Mouse (Mus musculus) ES-E14 (cell line): ENCODE data around the gene Gadd45b.

Experiments
- CHD2 ChIP-seq: IDR thresholded peaks from 2 replicates; pipeline ENCODE4 v1.6.1; 2014; ENCODE audit warnings: mild to moderate bottlenecking, low read depth, low read length, inconsistent platforms
- MAFK ChIP-seq: IDR thresholded peaks from 2 replicates; pipeline ENCODE4 v1.6.1; 2014; ENCODE audit warnings: mild to moderate bottlenecking, low read depth, low read length, inconsistent platforms; ENCODE audit not compliant: insufficient read depth
- ZC3H11A ChIP-seq: IDR thresholded peaks from 2 replicates; pipeline ENCODE4 v1.6.1; 2012; ENCODE audit warnings: low read depth, mild to moderate bottlenecking, inconsistent platforms, low read length, borderline replicate concordance
- ZNF384 ChIP-seq: IDR thresholded peaks from 2 replicates; pipeline ENCODE4 v1.6.1; 2012; ENCODE audit warnings: low read depth, low read length, inconsistent platforms

DNA sequence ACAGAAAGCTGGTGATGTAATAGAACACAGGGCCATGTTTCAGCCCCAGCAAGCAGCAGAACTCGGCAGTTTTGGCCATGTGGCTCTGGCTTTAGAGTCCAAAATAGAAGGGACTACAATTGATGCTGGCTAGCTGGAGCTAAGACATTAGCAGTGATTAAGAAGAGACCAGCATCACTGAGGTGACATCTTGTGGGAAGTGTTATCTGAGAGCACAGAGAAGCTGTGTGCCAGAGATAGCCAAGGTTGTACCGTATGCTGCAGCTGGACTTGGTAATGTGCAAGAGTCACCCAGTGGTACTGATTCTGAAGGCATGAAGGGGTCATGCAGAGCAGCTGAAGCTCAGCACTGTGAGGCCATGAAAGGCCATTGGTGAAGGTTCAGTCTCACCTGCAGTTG, 14.6 kb upstream of the Gadd45b start:
- TF ChIP-seq ZC3H11A (no peak), ZNF384 (no peak), CHD2 (no peak), MAFK (no peak)
